Mouse (Mus musculus): ENCODE data around the gene Psmf1. TPM values are rescaled to one million over a fixed set of nuclear protein-coding genes. Genes with fewer than 3 reads are reported as not detected.

Psmf1 gene
- 10 to 100 TPM; 40.6 to 47.2 TPM for total RNA-seq (2021)
- long read RNA-seq, transcript Psmf1-201 (7 exons, 3,809 nt): major isoform, 39 of 46 reads
- long read RNA-seq, partial matches to known transcripts: 2 of 46 reads
- long read RNA-seq, other reads (novel, unspliced or antisense): 2 of 46 reads

- no peak for DNase-seq (ENCODE audit: low spot score in 2 of 2)
Observed at GRCm38 (mm10) chr2:151743845-151744244, at the start of gene Psmf1. TSS of gene Psmf1 (minus strand) at chr2:151744186.

DNA sequence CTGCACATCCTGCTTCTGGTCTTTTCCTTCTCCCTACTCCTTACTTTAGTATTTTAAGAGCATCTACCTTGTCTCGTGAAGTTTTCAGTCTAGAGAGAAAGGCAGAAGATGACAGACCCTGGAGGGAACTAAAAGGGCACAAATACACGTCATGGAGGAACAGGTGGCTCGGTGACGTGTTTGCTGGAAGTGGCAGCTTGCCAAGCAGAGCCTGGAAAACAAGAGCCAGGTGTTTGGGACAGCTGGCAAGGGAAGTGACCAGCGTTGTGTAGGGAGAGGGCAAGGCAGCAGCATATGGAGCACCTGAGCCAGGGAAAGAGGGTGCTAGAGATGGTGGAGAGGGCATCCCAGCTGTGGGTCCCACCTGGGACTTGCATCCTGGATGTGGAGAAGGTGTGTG, 47.2 kb upstream of the Psmf1 start:
- no peak for DNase-seq (ENCODE audit: low spot score in 2 of 2)

DNA sequence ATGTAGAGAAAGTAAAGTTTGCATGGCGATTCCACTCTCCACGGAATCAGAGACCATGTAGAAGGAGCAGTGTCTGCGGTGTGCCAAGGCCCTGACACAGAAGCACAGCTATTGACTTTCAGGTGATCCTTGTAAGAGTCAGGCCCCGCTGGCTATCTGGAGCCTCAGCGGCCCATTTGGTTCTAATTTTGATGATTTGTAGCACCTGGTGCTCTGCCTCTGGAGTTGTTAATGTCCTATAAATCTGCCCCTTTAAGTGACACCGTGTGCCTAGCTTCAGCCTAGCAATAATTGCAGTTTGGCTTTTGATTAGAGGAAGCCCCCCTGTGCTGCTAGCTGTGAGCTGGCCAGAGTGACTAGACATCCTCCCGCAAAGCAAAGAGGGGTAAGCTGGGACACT, 46.2 kb upstream of the Psmf1 start:
- no peak for DNase-seq (ENCODE audit: low spot score in 2 of 2)

- DNase-seq (ENCODE audit: low spot score in 2 of 2): no peak
Observed at GRCm38 (mm10) chr2:151788221-151788977, 44.4 kb upstream of the Psmf1 start.

DNA sequence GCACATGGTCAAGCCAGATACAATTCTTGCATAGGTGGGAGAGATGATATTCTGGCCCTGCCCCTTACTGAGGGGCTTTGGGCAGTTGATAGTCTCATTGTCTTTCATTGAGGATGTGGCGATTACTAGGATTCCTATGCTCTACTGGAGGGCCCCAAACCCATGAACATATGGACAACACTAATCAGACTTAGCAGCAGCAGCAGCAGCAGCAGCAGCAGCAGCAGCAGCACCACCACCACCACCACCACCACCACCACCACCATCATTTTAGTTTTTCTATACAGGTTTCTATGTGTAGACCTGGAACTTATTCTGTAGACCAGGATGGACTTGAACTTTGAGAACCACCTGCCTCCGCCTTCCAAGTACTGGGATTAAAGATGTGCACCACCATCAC, 39.5 kb upstream of the Psmf1 start:
- no peak for DNase-seq (ENCODE audit: low spot score in 2 of 2)

DNA sequence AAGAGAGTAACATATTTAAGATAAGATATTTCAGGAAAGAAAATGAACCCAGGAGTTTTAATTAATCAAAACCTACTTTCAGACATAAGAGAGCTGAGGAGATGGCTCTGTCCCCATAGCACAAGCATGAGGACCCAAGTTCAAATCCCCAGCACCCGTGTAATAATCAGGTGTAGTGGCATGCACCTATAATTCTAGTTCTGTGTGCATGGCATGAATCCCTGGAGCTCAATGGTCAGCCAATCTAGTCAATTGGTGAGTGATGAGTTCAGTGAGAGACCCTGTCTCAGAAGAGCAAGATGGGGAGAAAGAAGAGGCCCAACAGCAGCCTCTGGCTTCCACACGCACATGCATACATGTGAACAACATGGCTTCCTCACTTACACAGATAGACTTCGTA, 33.4 kb upstream of the Psmf1 start:
- DNase-seq (ENCODE audit: low spot score in 2 of 2): no peak

DNA sequence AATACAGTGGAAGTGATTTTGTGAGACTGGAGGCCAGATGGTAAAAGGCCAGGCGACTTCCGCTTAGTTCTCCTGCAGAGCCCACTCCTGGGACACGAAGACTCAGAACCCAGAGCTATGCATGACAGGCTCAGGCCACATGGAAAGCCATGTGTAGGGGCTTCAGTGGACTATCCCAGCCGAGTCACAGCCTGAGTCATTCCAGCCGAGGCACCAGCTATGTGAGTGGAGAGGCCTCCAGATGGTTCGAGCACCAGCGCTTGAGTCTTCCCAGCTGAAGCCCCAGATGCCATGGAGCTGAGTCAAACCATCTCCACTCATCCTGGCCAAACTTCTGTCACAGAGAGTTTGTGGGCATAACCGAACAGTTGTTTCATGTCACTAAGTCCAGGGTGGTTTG, 29.5 kb upstream of the Psmf1 start:
- peak; percentile 34 to 35 for DNase-seq (ENCODE audit: low spot score in 2 of 2)

- no peak for DNase-seq (ENCODE audit: low spot score in 2 of 2)
Observed at GRCm38 (mm10) chr2:151772169-151772568, 28.2 kb upstream of the Psmf1 start.

DNA sequence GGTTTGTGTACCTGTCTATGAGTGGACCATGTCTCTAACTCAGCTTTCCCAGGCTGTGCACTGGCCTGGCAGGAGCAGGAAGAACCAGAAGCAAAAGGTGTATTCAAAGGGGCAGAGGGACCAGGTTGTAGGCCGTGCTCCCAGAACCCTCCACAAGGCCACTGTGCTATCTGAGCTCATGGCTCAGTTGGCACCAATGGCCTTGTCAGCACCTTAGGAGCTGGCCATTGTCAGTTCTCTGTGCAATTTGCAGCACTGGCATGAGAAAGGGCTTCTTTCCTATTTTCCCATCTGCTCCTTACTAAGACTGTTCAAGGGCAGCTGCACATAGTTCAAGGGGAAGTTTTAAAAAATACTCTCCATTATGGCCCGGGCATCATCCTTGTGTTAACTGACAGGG, 20.6 kb upstream of the Psmf1 start:
- no peak for DNase-seq (ENCODE audit: low spot score in 2 of 2)

DNA sequence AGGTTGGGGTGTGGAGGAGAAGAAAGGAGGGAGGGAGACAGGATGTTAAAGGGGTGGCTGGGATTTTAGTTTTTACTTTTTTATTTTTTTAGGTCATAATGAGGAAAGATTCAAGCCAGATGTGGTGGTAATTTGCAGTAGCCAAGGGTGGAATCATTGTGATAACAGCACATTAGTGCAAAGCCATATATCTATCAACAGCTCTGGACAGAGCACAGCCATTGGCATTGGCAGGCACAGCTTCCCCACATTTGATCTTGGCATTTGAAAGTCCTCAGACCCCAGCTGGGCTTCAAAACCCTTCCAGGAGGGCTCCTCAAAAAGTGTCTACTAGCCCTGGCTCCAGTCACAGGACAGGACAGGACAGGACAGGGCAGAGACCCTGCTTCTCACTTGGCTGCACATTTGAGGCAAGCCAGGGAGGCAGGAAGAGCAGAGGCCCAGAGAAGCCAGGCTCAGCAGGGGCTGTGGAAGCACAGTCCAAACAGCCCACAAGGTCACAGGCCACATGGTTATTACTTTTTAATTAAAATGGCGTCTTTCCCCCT, 14.9 kb upstream of the Psmf1 start:
- DNase-seq (ENCODE audit: low spot score in 2 of 2): no peak

GRCm38 (mm10) chr2:151757451-151757850, 13.5 kb upstream of the Psmf1 start:
- DNase-seq (ENCODE audit: low spot score in 2 of 2): no peak

- no peak for DNase-seq (ENCODE audit: low spot score in 2 of 2)
Observed at GRCm38 (mm10) chr2:151756277-151757061, 12.5 kb upstream of the Psmf1 start.

GRCm38 (mm10) chr2:151751330-151751729, 7.3 kb upstream of the Psmf1 start:
- DNase-seq (ENCODE audit: low spot score in 2 of 2): no peak

GRCm38 (mm10) chr2:151747847-151748705, 4.1 kb upstream of the Psmf1 start:
- peak; percentile 84 to 87 for DNase-seq (ENCODE audit: low spot score in 2 of 2)

DNA sequence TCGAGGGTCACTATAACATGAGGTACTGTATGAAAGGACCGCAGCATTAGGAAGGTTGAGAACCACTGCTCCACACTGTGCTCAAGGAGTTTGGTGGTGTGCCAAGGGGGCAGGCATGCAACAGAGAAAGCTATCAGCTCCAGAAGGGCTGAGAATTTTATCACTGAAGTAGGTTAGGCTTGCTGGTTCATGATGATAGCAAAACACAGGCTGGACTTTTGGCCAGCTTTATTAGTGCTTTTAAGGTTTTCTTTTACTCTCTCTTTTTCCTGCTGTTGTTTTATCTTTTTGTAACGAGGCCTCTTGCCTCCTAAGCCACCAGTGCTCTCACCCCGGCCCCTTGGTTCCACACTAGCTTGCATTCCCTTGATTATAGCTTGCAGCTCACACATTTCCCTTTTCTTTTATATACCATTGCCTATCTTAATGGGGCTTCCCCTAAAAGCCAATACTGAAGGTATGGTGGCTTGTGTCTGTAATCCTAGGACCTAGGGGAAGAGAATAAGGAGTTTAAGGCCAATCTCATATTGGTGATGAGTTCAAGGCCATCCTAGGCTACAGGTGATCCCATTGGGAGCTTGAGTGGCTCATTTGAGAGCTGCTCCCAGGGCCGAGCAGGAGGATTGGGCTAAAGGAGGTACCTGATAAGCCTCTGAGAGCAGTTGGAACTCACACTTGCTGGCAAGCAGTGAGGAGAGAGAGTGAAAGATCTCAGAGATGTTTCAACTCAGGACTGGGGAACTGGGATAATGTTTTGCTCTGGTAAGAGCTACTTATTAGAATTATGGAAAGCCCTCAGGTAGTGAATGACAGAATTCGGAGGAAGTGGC, 921 bp downstream of the Psmf1 start:
- DNase-seq (ENCODE audit: low spot score in 2 of 2): no peak

- no peak for DNase-seq (ENCODE audit: low spot score in 2 of 2)
Observed at GRCm38 (mm10) chr2:151742084-151742483, 1.9 kb downstream of the Psmf1 start.

DNA sequence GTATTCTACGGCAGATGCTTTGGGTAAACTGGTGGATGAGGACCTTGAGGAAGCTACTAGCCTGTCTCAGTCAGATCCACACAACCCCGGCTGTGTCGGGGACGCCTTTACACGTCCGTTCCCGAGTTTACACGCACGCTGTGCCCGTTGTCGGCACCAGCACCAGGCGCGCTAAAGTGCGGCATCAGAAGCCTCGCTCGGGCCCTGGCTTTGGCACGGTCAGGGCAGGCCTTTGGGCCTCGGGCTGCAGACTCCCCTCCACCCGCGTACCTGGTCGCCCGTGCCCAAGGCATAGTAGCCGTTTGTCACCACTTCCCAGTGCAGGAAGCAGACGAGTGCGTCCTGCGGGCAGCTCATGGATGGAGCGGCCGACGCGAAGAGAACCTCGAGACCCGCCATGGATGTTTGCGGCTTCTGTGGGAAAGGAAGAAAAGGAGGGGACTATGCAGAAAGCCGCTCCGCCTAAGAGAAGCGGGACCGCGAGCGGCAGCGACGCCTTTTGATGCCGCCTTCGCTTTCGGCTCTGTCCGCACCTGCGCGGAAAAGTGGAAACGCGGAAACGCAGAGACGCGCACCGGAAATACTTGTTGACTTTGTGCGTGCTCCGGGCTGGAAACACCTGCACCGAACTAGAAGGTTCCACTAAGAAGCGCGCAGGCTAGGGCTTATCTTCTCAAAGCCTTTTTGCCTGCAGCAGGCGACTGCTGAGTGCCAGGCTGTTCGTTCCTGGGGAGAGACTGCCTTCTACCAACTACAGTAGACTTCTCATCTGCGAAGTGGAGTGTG, 3.1 kb downstream of the Psmf1 start:
- DNase-seq (ENCODE audit: low spot score in 2 of 2): peak; percentile 93 to 94

DNA sequence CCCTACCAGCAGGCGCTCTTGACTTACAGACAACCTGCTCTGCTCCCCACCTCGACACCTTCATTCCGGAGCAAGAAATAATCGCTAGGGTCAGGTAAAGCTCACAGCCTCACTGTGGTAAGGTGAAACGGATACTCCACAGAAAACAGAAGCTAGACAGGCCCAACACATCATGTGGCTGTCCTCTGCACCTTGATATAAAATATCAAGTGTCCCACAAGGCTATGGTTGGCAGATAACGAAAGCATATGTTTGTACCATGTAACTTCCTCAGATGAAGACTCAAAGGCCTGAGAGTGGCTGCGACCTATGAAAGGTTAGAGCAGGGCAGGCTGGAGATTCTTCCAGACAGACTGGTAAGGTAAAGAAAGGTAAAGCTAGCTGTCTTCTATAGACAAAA, 4.5 kb downstream of the Psmf1 start:
- DNase-seq (ENCODE audit: low spot score in 2 of 2): no peak

GRCm38 (mm10) chr2:151739081-151739480, 4.9 kb downstream of the Psmf1 start:
- DNase-seq (ENCODE audit: low spot score in 2 of 2): no peak

Measured in layer of hippocampus, postnatal 10 days (tissue).